Mouse (Mus musculus): ENCODE results near the gene 1700113H08Rik. TPM values are rescaled to one million over a fixed set of nuclear protein-coding genes. Genes with fewer than 3 reads are reported as not detected.

1700113H08Rik gene
- polyA plus RNA-seq, 1 experiment from 2014 or later: not detected

DNA sequence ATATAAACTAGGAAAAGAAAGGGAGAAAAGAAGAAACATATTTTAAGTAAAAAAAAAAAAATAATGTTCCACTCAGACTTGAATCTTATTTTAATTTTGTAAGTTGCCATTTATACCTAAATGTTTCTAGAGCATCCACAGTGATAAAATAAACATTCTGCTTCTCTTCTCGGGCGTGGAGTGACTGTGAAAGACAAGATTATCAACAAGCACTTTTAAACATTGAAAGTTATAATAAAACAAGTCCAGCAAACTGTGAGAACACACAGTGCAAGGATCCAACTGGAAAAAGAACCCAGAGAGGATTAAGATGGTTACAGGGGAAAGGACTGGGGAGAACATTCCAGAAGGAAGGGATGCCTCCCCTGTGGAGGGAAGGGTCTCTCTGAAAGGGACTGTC is 155.0 kb downstream of the 1700113H08Rik start:
- no peak overlapping the region for H3K9ac ChIP-seq
- H3K4me1 ChIP-seq: no peaks in the 10 kb centered on the region
- no peaks in the 10 kb centered on the region for H3K36me3 ChIP-seq
- H3K9me3 ChIP-seq (replicated peaks): no peaks in the 10 kb centered on the region
- no peak overlapping the region for H3K4me3 ChIP-seq (replicated peaks)
- ATAC-seq (ENCODE audit: insufficient number of reproducible peaks, low FRiP score, low TSS enrichment, low read depth): no peak
- no peak overlapping the region for H3K4me2 ChIP-seq (replicated peaks)
- H3K27me3 ChIP-seq: no peaks in the 10 kb centered on the region
- H3K27ac ChIP-seq (replicated peaks): no peak overlapping the region
- 71% methylated on average over 2 of the region's 2 CpGs for WGBS

DNA sequence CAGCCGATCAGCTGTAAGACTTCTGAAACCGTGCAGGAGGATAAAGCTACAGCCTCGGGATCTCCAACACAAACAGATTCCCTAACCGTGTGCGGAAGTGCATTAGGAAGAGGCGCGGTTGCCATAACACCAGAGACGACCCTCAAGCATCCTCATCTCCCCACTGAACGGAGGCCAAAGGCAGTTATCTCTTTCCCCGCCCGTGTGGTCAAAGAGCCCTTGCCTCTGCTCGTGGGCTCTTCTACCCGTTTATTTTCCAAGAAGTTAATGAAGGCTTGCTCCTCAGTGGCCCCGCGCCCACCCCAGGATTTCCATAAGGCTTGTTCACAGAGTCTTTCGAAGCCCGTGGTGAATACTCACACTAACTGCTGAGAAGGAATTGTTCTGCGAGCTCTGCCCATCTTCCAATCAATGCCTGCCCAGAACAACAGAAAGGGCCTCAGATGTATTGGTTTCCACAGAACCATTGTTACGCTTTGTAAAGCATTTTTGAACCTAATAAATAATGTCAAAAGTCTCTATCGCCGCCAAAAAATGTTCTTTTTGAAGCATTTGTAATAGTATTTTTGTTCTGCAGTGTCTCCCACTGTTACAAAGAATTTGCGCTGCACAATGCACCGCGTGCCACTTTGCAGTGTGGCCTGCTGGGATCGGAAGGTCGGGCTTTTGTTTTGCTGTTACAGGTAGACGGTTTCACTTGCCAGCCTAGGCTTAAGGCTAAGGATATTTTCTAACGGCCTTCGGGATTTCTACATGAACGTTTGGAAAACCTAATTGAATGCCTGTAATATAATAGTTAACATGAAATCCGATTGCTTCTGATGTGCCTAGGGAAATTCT is 172.4 kb downstream of the 1700113H08Rik start:
- Histone ChIP-seq H3K4me2 (replicated peaks) (peak overlapping the region; percentile 28), H3K27ac (replicated peaks) (no peak overlapping the region), H3K4me1 (no peaks in the 10 kb centered on the region), H3K36me3 (no peaks in the 10 kb centered on the region), H3K9me3 (replicated peaks) (no peaks in the 10 kb centered on the region), H3K4me3 (replicated peaks) (no peak overlapping the region), H3K27me3 (no peaks in the 10 kb centered on the region), H3K9ac (no peak overlapping the region)
- no peak for ATAC-seq (ENCODE audit: insufficient number of reproducible peaks, low FRiP score, low TSS enrichment, low read depth)
- WGBS: 55% methylated on average over 31 of the region's 31 CpGs

DNA sequence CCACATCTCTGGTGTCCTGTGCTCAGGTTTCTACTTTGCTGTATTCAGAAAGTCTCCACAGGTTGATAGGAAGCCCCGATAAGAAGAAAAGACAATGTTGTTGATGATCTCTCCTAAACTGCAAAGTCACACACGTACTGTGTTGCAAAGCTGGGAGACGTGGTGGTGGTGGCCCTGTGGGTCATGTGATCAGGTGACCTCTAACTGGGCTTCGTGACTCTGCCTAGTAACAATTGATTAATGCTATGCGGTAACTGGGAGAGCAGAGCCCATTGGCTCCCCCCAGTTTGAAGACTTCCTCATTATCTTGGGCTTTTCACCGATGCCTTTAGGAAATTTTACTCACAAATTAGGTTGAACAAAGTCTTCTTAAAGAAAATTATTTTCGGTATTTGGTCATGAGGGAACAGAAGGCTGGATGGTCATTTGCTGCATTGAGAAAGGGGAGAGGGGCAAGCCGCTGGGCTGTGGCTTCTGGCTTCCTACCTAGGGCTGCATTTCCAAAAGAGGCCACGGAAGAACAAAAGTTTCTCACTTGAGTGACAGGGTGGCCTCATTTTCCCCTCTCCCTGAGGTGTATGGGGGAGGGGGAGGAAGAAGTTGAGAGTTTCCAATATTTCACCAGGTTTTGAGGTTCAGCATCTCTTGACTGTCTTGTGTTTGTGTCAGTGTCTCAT is 181.6 kb downstream of the 1700113H08Rik start:
- Histone ChIP-seq H3K27ac (replicated peaks) (no peak overlapping the region), H3K36me3 (no peaks in the 10 kb centered on the region), H3K4me3 (replicated peaks) (no peak overlapping the region), H3K9me3 (replicated peaks) (no peaks in the 10 kb centered on the region), H3K4me2 (replicated peaks) (no peak overlapping the region), H3K4me1 (no peaks in the 10 kb centered on the region), H3K9ac (no peak overlapping the region), H3K27me3 (no peaks in the 10 kb centered on the region)
- WGBS: 72% methylated on average over 9 of the region's 9 CpGs
- no peak for ATAC-seq (ENCODE audit: insufficient number of reproducible peaks, low FRiP score, low TSS enrichment, low read depth)

DNA sequence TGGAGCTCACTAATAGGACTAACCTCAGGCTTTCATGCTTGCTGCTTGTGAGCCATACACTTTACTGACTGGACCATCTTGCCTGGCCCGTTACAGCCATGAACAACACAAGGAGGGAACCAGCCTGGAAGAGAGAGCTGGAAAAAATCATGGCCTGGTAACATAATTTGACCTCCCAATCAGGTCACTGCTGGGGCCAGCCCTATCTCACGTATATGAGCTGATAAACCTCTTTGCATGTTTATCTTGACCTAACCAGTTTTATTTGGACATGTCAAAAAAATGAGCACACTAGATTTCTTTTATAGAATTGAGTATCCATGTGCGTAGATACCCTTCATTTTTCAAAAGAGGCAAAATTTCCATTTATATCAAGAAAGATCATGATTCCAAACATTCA is 213.9 kb downstream of the 1700113H08Rik start:
- ATAC-seq (ENCODE audit: insufficient number of reproducible peaks, low FRiP score, low TSS enrichment, low read depth): no peak
- WGBS: 80% methylated on average over 3 of the region's 3 CpGs

DNA sequence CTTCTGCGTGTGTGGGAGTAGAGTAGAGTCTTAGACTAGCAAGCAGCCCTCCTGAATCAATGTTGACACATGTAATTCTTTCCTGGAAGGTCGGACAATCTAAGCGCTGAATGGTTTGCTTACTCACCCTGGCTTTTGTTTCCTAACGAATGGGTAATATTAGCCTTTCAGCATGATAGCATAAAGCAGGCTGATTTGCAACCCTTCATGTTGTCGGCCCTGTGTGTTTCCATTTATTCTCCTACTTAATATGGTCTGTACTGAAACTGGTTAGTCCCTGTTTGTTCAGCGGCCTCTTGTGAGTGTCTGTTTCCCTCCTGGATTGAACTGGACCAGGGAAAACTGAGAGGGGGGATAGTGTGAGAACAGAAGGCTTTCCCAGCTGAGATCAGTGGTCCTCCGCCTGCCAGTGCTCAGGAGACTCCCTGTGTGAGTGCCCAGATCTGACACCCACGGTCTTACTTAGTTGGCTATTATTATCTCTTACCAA is 214.3 kb downstream of the 1700113H08Rik start:
- ATAC-seq (ENCODE audit: insufficient number of reproducible peaks, low FRiP score, low TSS enrichment, low read depth): no peak

More for the DNA sequence above, 213.9 kb downstream of the 1700113H08Rik start:
- Histone ChIP-seq H3K9ac (no peak overlapping the region), H3K4me2 (replicated peaks) (no peak overlapping the region), H3K27ac (replicated peaks) (no peak overlapping the region), H3K9me3 (replicated peaks) (no peaks in the 10 kb centered on the region), H3K4me3 (replicated peaks) (no peak overlapping the region), H3K4me1 (no peaks in the 10 kb centered on the region), H3K27me3 (no peaks in the 10 kb centered on the region), H3K36me3 (no peaks in the 10 kb centered on the region)

DNA sequence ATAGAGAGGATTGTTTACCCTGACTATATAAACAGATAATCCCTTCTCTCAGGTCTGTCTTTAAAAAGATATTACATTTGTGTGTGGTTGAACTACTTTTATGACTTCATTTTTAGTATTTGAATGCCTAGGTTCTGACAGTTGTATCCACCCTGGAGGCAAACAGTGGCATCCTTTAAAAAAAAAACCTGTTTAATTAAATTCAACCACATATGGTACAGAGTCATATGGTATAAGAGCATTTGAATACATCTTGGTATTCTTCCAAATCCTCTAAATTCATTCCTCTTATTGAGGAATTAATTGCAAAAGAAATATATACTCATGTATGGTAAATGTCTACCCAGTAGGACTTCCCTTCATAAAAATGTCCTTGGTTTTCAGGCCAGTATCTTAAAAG is 217.2 kb downstream of the 1700113H08Rik start:
- no peak overlapping the region for H3K27ac ChIP-seq (replicated peaks)
- no peak overlapping the region for H3K4me3 ChIP-seq (replicated peaks)
- H3K27me3 ChIP-seq: no peaks in the 10 kb centered on the region
- H3K4me1 ChIP-seq: no peaks in the 10 kb centered on the region
- no peaks in the 10 kb centered on the region for H3K36me3 ChIP-seq
- no peak overlapping the region for H3K4me2 ChIP-seq (replicated peaks)
- no peaks in the 10 kb centered on the region for H3K9me3 ChIP-seq (replicated peaks)
- ATAC-seq (ENCODE audit: insufficient number of reproducible peaks, low FRiP score, low TSS enrichment, low read depth): no peak
- no peak overlapping the region for H3K9ac ChIP-seq

More for the DNA sequence above, 214.3 kb downstream of the 1700113H08Rik start:
- Histone ChIP-seq H3K27me3 (no peaks in the 10 kb centered on the region), H3K27ac (replicated peaks) (no peak overlapping the region), H3K4me3 (replicated peaks) (no peak overlapping the region), H3K36me3 (no peaks in the 10 kb centered on the region), H3K9ac (no peak overlapping the region), H3K4me2 (replicated peaks) (no peak overlapping the region), H3K9me3 (replicated peaks) (no peaks in the 10 kb centered on the region), H3K4me1 (no peaks in the 10 kb centered on the region)
- 71% methylated on average over 8 of the region's 8 CpGs for WGBS

Other genes starting within 250 kb of the 1700113H08Rik start
- gene Stab2, start 50.0 kb upstream of the 1700113H08Rik start, polyA plus RNA-seq (2015; fragmentation: Nextera tagmentation; extraction: Ambion mirVana): 0.20 and 0.23 TPM in 2 replicates

All from embryonic facial prominence, embryonic 15.5 days (tissue).